Mouse (Mus musculus): ENCODE results near the gene Rnf43. TPM values are rescaled to one million over a fixed set of nuclear protein-coding genes. Genes with fewer than 3 reads are reported as not detected.

Gene Rnf43
- polyA plus RNA-seq, 2 experiments from 2014 or later: 23.8 to 25.3 TPM

DNA sequence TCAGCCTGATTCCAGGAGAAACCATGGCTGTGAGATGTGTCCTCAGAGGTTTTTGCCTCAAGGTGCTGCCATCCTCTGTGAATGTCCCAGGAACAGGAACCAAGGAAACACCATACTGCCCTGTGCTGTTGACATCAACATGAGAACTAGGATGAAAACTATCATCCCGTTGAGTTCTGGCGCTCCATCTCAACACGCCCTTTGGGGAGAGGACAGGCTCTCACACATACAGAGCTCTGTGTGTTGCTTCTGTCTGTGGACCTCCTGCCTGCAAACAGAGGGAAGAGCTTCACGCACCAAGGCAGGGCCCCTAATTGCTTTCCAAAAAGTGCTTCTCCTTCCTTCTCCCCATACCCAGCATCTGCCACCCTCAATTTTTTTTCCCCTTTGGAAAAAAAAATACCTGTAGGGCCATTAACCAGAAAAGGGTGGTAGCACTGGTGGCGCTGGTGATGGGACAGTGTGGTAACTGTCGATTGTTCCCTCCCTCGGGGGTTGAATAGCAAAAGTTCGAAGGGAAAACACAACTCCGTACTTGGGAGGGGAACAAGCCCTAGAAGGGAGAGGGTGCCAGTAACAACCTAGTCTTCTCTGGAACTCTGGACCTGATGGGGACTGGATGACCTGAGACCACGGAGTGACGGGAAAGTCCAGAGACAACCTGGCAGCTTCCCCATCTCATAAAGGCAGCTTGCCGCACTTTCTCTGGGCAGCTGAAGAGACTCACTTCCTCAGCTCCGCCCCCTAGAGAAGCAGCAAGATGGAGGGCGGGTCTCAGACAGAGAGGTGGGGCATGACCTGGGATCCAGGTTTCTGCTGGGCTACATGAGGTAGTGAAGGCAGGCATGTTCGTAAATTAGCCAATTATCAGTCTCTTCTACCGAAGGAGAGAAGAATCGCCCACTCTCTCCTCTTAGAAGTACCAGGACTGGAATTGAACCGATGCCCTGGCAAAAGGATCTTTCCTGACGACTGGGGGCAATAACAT lies 85.9 kb downstream of the Rnf43 start:
- ATAC-seq: peak; percentile 32

DNA sequence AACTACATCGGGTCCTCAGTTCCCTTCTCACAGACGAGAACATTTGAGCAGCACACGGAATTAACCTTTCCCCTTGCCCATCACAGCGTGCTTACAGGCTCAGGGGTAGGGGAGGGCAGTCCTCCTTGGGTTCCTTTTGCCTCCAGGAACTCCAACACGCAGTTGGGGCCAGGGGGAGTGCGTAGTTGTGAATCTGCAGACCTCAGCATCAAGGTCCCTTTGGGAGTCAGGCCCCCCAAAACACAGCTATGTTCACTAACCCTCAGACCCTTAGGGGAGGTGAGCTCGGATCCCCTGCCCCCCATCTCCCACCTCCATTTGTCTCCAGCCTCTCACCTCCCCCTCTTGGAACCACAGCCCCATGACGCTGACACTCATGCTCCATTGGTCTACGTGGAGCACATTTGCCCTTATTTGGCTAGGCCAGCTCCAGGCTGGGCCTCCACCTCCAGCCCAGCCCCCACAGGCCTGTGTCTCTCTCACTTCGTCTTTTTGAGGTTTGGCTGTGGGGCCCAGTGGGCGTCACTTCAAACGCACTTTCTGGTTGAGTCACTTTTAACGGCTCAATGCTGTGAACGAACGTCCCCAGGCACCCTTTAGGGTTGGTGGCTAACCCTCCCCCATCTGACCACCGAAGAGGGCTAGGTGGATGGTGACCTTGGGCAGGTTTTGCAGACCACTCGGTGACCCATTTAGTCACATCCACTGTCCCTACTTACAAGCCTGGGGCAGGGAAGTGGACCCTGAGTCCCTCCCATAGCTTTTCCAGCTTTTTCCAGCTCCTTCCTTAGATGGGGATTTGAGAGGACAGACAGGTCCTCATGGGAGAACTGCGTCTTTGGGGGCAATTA lies 86.9 kb downstream of the Rnf43 start:
- peak; percentile 64 for ATAC-seq

DNA sequence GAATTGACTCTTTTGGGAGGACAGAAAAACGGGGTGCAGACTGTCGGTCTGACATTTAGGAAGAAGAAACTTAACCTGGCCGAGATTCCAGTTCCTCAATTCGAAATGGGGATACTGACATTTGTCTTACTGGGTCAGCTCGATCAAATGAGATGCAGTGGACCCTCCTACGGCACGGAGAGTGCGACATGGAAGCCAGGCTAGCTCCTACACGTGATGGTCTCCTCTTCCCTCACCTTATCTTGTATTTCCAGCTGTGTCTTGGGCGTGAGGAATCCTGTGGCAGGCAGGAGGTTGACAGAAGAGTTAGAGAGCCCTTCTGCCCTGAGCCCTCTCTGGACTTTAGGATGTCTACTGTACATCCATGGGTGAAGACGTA lies 87.5 kb downstream of the Rnf43 start:
- ATAC-seq: no peak

DNA sequence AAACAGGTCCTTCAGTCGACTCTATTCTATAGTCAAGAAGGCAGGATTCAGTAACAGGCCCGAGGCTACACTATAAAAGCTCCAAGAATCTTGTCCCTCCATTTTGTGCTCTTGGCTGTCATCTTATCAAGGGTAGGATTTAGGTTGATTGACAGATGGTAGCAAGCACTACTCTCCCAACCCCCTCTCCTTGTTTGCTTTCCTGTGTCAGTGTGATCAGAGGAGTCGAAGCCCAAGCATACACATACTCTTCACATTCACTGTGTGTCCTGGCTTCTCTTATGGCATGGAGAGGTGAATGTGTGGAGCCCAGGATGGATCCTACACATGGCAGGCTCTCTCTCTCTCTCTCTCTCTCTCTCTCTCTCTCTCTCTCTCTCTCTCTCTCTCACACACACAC lies 88.0 kb downstream of the Rnf43 start:
- ATAC-seq: no peak

DNA sequence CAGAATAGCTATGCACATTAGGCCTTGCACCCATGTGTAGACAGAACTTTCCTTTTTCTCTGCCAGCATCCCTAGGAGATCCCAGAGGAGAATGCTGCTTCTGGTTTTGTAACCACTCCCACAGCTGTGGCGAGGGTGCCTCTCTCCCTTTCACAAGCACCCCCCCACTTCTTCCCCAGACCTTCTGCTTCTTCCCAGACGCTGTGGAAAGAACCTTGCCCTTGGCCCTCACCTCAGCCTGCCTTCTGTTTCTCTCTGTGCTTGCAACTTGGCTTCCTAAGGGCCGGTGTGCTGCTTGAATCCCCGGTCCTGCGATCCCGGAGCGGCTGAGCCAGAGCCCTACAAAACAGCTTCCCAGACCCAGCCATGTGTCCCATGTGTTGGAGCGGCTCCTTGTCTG lies 88.5 kb downstream of the Rnf43 start:
- ATAC-seq: no peak

DNA sequence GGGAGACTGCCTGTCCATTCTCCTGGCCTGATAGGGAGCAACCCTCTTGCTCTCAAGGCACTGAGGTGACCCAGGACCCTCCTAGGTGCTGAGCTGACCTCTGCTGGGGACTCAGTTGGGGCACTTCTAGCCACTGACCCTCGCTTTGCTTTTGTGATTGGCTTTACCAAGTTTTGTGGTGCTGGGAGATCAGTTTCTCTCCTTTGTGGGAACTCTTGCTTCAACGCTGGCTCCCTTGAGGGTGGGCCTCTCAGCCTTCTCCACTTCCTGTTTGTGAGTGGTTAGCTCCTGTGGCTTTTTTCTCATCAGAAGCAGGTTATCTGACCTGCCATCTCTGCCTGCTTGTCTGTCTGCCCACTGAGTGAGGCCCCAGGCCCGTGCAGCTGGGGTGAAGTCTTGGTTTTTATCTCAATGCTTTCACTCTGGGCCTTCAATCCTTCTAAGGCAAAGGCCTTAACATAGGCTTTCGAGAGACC lies 89.0 kb downstream of the Rnf43 start:
- peak; percentile 26 for ATAC-seq

DNA sequence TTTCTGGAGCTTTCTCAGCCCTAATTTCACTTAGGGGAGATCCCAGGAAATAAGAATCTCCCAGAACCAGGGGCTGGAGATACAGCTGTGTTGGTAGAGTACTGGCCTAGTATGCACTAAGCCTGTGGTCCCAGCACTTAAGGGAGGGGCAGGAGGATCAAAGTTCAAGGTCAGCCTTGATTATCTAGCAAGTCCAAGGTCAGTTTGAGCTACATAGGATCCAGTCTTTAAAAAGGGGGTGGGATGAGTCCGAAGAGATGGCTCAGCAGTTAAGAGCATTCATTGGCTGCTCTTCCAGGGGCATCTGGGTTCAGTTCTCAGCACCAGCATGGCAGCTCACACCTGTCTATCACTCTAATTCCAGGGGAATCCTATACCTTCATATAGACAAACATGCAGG lies 89.8 kb downstream of the Rnf43 start:
- ATAC-seq: no peak

DNA sequence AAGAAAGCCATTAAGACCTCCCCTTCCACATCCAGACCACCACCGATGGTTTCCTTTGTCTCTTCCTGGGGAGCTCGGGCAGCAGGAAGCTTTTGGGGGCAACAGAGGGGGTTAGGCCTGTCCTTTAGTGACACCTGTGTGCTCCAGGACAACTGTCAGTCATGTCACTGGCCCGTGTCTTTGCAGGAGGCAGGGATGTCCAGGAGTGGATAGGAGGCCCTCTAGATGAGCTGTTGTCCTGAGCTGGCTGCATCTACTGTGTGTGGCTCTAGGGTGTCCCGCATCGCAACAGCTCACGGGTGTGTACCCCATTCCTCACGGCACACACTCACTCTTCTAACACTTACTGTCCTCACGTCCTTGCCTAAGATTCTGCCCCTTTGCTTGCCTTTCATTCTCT lies 90.7 kb downstream of the Rnf43 start:
- ATAC-seq: no peak

DNA sequence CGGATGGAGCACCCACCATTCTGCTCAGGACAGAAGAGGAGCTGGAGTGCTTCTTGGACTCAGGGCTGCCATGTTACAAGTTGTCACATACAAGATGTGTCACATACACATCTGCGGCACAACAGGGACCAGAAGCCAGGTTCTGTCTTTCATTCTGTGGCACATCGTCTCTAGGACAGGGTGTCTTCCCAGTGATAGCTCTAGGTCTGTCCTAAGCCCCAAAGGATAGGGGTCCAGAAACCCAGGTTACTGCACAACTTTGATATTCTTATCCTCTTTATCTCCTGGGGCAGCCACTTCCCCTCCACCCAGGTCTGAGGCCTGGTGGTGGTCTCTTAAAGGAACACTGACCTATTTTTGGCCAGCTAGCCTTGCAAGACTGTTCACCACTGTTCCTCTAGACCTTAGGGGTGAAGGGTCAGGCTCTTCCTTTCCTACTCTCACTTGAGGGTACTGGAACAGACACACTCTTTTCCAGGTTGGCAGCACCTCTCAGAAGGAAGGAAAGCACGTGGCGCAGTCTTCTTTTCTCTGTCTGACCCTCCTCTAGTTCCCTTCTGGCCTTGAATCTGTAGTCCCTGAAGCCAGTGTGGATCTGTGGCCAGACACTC lies 91.5 kb downstream of the Rnf43 start:
- ATAC-seq: no peak

DNA sequence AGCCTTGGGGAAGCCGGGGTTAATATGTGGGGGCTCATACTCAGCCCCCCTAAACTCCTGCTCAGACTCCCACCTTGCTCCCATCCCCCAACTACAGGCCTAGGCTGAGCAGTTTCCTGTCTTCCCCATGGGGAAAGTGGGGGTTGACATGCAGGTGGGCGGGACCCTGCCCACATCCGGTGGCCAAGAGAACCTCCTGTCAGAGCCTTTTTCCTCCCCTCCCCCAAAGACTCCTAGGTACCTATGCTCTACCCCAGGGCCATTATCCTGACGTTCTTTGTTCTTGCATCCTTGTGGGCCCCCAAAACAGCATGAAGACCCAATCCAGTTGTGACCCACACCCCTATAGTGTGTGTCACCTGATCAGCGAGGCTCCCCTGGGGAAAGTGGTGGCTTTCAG lies 92.1 kb downstream of the Rnf43 start:
- peak; percentile 25 for ATAC-seq

DNA sequence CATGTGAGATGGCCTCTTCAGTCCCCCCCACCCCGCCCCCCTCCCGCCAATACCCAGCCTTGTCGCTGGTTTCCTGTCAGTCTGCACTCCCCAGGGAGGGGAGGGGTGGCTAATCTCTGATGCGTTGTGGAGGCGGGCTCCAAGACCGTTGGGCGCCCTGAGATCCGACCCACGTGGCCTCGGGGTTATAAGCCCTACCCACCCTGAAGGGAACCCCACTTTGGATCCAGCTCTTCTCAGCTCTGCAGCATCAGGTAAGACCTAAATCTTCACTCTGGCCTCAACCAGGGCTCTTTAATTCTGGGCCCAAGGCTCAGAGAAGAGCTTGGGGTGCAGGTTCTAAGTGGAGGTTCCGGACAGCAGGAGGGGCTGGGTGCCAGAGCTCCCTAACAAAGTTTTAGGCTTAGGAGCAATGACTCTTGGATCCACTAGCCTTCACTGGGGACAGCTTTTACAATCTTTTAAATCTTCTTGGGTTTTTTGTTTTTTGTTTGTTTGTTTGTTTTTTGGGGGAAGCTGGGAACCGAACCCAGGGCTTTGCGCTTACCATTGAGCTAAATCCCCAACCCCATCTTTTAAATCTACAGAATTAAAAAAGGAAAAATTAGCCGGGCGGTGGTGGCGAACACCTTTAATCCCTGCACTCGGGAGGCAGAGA lies 93.0 kb downstream of the Rnf43 start:
- peak; percentile 55 for ATAC-seq

DNA sequence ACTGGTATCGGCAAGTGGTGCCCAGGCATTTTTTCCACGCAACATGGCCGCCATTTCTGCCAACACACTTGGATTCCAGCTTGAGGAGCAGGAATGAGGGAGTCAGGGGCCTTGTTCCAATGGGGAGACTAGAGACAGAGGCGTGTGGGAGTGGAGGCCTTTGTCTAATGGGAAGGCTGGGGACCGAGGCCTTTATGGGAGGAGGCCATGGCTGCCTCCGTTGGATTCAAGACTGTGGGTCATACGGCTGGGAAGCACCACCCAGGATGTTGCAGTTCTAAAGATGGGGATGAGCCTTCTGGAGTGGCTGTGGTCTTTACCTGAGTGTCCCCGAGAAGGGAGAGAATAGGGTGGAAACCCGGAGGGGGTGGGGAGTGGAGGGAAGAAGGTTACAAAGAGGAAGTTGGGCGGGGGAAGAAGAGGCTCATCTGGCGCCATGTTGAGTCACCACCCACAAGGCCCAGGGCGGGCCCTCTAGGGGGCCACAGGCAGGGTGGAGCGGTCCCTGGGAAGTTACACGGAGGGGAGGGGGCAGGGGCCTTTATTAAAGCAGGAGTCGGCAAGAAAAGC lies 93.8 kb downstream of the Rnf43 start:
- ATAC-seq: peak; percentile 6

DNA sequence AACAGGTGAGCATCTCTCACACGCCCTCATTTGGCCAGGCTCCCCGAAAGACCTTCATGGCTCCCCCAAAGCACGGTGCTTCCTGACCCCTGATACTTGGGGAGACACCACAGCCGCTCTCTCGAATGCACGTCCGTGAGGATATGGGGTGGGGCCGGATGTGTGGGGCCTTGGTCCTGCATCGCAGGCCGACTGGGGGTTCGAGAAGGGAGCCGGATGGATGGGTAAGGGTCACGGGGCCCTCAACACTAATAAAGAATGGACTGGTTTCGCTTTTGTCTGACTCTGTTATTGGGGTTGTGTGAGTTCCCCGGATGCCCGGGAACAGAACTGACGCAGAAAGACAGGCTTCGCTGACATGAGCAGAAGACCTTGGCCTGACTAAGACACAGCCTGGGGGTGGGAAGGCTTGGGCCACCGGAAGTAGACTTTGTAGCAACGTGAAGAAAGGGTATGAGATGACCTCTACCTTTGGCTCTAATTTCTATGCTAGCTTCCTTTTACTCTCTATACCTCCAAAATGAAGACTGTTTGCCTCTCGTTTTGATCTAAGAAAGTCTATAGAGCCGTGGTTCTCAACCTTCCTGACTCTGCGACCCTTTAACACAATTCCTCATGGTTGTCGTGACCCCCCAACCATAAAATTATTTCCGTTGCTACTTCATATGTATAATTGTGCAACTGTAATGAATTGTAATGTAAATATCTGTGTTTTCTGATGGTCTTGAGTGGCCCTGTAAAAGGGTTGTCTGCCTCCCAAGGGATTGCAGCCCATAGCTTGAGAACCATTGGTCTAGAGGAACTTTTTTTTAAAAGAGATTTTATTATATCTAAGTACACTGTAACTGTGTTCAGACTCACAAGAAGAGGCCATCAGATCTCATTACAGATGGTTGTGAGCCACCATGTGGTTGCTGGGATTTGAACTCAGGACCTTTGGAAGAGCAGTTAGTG lies 94.8 kb downstream of the Rnf43 start:
- ATAC-seq: peak; percentile 10

DNA sequence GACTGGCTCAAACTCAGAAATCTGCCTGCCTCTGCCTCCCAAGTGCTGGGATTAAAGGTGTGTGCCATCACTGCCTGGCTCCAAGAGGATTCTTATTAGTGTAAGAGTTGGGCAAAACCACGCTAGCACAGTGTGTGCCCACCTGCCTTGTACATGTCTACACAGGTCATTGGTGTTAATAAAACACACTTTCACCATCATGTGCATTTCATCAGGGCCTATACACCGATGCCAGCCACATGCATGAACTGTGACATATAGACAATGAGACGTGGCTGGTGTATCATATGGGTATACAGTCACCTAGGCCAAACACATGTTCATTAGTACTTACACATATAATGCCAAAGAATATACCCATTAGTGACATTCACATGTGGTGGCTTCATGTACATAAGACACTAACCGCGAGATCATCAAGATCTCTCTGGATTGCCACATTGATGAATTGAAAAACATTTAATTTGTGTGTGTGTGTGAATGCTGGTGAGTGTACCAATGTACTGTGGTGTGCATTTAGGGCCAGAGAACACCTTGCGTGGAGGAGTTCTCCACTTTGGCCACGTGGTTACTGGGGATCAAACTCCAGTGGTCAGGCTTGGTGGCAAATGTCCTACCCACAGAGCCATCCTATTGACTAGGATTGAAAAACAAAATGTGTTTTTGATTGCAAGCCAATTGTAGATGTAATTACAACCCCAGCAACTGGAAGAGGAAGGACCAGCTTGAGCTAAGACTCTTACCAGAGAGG lies 95.8 kb downstream of the Rnf43 start:
- ATAC-seq: no peak

DNA sequence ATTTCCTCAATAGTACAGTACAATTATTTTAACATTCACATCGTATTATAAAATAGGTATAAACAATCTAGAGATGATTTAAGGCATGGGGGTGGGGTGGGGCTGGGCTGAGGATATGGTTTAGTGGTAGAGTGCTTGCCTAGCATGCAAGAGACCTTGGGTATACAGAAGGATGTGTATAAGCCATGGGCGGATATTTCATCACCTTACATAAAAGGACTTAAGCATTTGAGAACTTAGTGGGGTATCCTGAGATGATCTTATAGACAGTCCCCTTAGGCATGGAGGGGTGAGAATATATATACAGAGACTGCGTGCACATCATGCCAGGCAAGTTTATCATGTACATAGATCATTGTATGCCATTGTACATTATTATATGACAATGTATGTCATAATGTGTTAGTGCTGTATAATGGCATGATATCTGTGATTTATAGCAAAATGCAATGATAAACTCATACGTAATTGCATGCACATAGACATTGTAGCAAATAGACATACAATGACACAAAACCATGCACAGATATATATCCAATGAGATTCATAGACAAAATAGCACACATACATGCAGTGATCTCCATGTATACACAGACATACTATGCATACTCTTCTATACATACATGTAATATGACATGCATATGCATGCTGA lies 96.6 kb downstream of the Rnf43 start:
- ATAC-seq: no peak

DNA sequence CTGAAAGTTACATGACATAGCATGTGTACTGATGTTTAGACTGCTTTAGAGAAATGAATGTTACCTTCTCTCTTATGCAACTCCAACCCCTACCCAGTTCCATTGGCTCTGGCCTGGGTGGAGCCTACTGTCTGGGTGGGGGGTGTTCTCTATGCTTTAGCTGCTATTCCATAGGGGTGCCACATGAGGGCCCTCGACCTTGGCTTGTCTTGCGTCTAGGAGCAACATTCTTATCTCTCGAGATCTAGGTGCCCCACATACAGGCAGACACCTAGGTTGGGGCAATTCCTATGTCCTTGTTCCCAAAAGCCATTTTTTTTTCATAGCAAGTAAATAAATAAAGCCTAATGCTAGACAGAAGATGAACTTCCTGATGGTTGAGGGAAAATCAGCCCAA lies 97.1 kb downstream of the Rnf43 start:
- ATAC-seq: peak; percentile 8

DNA sequence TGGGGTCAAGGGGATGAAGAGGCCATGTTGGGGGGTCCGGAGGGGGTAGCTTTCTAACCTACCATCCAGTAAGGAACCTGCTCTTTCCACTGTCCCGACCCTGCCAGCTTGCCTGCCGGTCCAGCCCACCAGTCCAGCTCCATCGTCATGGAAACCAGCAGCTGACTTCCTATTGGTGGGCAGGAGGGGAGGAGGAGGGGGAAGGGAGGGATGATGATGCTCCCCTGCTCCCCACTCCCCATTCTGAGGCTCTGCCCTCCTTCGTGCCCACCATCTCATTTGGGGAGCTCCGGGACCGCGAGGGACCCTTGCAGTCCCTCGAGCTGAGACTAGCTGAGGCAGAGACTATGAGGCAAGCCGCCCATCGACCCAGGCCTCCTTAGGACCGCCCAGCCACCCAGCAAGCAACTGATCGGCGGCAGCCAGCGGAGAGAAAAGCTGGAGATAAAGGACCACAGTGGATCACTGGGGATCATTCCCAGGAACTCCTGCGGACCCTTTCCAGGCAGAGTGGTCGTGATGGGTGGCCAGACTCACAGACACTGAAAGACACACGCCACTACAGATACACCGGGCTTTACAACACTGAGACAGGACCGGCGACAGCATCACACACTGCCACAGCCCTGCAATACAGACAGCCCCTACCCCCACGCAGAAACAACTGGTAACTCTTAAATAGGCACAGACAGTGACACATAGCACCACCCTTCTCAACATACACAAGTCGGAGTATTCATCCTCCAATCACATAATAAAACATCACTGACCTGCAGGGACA lies 98.0 kb downstream of the Rnf43 start, which contains the start of gene Tspoap1:
Gene Tspoap1, plus strand, starts transcription at position 241 of the 781 bp plus-strand sequence.
- no peak for ATAC-seq

DNA sequence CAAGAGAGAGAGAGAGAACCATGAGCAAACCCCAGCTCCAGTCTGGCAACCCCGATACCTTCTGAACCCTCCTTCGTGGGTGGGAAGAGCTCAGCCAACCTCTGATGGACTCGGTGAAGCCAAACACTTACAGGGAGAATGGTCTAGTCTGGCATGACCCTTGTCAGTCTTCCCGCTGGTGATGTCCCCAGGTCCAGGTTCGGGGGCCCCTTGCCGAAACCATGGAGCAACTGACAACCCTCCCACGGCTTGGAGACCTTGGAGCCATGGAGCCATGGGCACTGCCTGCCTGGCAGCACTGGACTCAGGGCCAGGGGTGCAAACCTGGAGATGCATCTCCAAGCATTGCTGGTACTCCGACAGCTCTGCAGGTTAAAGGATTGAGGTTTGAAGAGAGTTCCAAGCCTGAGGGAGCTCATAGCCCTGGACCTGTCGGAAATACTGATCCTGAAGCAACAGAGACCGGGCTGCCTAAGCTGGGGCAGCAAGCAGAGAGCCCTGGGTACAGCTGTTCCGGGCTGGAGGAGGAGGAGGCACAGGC lies 98.7 kb downstream of the Rnf43 start:
- no peak for ATAC-seq

Measured in activated CD4-positive, CD25-positive, alpha-beta regulatory T cell, adult 4 months (primary cell).